Mouse (Mus musculus): ENCODE measurements at regions not wholly inside any gene's neighbourhood (a gene's known extent, or its start where the extent isn't known, plus 50 kb on each side); places are given as distances from the start of the nearest gene placed in this dataset.
A peak's percentile ranks its signal among the peaks of the same experiment; 100 is the strongest.

DNA sequence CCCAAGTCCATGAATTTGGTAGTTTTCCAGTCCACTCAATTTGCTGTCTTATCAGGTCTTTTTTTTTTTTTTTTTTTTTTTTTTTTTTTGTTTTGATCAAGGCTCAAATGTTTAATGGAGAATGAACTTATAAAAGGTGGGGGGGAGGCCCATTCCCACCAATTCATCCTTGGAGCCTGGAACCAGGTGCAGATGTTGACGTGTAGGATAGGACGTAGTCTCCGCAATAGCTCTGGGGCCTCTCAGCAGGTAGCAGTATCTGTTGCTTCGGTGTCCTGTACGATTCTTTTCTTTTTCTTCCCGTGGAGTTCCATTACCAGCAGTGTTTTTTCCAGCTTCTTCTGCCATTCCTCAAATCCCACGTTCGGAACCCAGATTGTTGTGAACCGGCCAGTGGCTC, 1296.3 kb upstream of the Ppp6c start:
- Histone ChIP-seq H3K27me3 (ENCODE audit: control insufficient read depth, insufficient read depth, low read length) (no peaks in the 10 kb centered on the region), H3K9ac (ENCODE audit: low read length) (no peak overlapping the region), H3K4me1 (replicated peaks; ENCODE audit: control insufficient read depth, insufficient read depth, low read length) (no peaks in the 10 kb centered on the region), H3K27ac (ENCODE audit: low read depth, low read length) (no peak overlapping the region), H3K4me2 (ENCODE audit: low read depth, low read length, severe bottlenecking) (no peak overlapping the region), H3K9me3 (ENCODE audit: control insufficient read depth, low read length) (no peaks in the 10 kb centered on the region), H3K36me3 (ENCODE audit: control insufficient read depth, insufficient read depth, low read length) (no peaks in the 10 kb centered on the region), H3K4me3 (ENCODE audit: low read depth, low read length) (no peak overlapping the region)
- 91% methylated on average over 9 of the region's 9 CpGs for WGBS
- DNase-seq (ENCODE audit: low spot score) (no peak), ATAC-seq (replicated peaks; ENCODE audit: low FRiP score) (no peak)

DNA sequence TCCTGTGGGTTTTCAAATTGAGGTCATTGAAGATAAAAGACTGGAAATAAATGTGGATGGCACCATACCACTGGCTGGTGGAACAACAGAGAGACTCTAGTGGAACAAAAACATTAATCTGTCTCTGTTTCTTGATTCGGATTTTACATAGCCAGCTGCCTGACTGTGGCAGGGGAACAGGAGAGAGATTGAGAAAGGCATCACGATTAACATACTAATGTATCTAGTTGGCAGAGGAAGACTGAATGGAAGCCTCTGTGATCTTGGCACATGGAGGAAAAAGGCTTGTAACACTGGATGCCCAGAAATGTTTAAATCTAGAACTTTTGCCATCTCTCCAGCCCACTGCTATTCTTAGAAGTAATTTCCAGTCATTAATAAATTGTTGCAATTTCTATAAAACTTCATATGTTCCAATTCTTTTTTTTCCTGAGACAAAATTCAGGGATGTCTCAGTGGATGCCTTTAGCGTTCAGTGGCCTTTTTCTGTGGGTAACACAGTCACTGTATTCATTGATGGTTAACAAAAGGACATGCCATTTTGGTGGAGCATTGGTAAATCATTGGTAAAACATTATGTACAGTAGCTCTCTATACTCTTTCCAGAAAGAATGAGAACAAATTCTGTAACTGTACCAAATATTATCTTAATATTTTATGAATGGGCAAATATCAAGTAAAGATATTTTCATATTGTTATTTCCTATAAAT, 1284.5 kb upstream of the Ppp6c start:
- Histone ChIP-seq H3K27ac (ENCODE audit: low read depth, low read length) (no peak overlapping the region), H3K27me3 (ENCODE audit: control insufficient read depth, insufficient read depth, low read length) (no peaks in the 10 kb centered on the region), H3K4me1 (replicated peaks; ENCODE audit: control insufficient read depth, insufficient read depth, low read length) (no peaks in the 10 kb centered on the region), H3K4me2 (ENCODE audit: low read depth, low read length, severe bottlenecking) (no peak overlapping the region), H3K9ac (ENCODE audit: low read length) (no peak overlapping the region), H3K9me3 (ENCODE audit: control insufficient read depth, low read length) (no peaks in the 10 kb centered on the region), H3K36me3 (ENCODE audit: control insufficient read depth, insufficient read depth, low read length) (no peaks in the 10 kb centered on the region), H3K4me3 (ENCODE audit: low read depth, low read length) (no peak overlapping the region)
- DNase-seq (ENCODE audit: low spot score), result no peak
- WGBS, result 73% methylated on average over 3 of the region's 3 CpGs
- no peak for ATAC-seq (replicated peaks; ENCODE audit: low FRiP score)

DNA sequence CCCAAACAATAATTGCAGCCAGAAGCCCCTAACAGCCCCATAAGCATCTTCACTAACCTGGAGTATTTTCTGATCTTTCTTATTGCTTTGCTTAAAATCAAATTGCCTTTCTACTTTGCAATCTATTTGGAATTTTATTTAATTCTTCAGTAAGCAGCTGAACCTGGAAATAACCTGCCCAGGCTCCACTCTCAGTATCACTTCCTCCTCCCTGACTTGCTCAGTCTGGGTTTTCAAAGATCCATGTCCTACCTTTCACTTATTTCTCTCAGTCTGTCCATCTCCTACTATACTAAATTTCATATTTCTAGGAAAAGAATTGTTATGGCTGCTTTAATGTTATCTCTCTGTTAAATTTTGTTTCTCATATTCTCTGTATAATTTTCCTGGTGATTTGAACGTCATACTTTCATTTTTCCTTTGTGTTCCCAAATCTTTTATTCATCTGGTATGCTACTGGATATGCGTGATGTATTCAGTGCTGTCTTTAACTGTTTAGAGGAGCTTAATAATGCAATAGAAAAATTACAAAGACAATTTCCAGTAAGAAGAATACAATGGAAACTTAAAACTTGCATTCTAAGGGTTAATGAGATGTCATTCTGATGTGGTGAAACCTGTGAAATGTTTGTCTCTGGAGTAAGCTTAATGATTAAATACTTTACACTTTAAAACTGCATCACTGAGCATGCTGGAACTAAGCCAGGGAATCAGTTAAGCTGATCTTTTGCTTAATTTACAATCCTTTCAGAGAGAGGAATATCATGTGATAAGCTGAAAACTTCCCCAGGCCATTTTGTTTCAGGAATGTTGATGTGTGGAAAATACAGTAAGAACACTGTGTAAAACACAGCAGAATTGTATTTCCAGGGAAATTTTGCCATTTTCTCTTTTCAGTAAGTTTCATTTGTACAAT, 1252.8 kb upstream of the Ppp6c start:
- Histone ChIP-seq H3K4me1 (replicated peaks; ENCODE audit: control insufficient read depth, insufficient read depth, low read length) (no peaks in the 10 kb centered on the region), H3K27me3 (ENCODE audit: control insufficient read depth, insufficient read depth, low read length) (no peaks in the 10 kb centered on the region), H3K4me3 (ENCODE audit: low read depth, low read length) (no peak overlapping the region), H3K27ac (ENCODE audit: low read depth, low read length) (no peak overlapping the region), H3K9me3 (ENCODE audit: control insufficient read depth, low read length) (no peaks in the 10 kb centered on the region), H3K9ac (ENCODE audit: low read length) (no peak overlapping the region), H3K4me2 (ENCODE audit: low read depth, low read length, severe bottlenecking) (no peak overlapping the region), H3K36me3 (ENCODE audit: control insufficient read depth, insufficient read depth, low read length) (no peaks in the 10 kb centered on the region)
- WGBS, result 57% methylated on average over 2 of the region's 2 CpGs
- no peak for DNase-seq (ENCODE audit: low spot score)
- ATAC-seq (replicated peaks; ENCODE audit: low FRiP score), result peak; percentile 59

DNA sequence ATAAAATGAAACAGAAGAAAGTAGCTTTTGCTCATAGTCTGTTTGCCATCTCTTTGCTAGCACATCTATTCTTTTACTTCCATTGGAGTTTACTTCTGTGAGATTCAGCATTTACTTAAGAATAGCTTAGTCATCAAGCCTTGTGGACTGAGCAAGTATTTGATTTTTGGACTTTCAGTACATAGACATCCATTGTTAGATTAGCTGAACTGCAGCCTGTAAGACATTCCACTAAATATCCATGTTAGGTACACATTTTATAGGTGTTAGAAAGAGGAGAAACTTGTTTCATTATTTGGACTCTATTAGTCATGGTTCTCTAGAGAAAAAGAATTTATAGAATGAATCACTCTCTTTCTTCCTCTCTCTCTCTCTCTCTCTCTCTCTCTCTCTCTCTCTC, 1251.2 kb upstream of the Ppp6c start:
- H3K4me3 ChIP-seq (ENCODE audit: low read depth, low read length), result no peak overlapping the region
- H3K4me2 ChIP-seq (ENCODE audit: low read depth, low read length, severe bottlenecking), result no peak overlapping the region
- H3K9me3 ChIP-seq (ENCODE audit: control insufficient read depth, low read length), result no peaks in the 10 kb centered on the region
- H3K27me3 ChIP-seq (ENCODE audit: control insufficient read depth, insufficient read depth, low read length), result no peaks in the 10 kb centered on the region
- no peak for DNase-seq (ENCODE audit: low spot score)
- ATAC-seq (replicated peaks; ENCODE audit: low FRiP score), result no peak
- H3K4me1 ChIP-seq (replicated peaks; ENCODE audit: control insufficient read depth, insufficient read depth, low read length), result no peaks in the 10 kb centered on the region
- no peaks in the 10 kb centered on the region for H3K36me3 ChIP-seq (ENCODE audit: control insufficient read depth, insufficient read depth, low read length)
- no peak overlapping the region for H3K9ac ChIP-seq (ENCODE audit: low read length)
- H3K27ac ChIP-seq (ENCODE audit: low read depth, low read length), result no peak overlapping the region

DNA sequence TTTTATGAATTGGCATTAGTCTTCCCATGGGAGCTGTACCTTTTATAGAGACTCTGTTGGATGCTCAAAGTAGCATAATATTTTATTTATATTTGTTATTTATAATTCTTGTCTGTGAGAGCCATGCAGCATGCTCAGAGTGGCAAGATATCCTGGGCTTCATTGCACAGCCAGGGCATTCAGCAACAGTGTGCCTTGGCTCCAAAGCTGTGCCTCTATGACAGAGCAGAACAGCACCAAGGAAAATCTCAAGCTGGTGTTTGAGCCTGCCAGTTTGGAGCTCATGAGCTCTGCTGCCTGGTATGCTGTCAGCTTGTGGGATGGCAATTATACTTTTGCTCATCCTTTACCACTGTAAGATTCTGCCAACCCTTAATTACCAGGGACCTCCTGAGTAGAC, 1230.1 kb upstream of the Ppp6c start:
- Histone ChIP-seq H3K36me3 (ENCODE audit: control insufficient read depth, insufficient read depth, low read length) (no peaks in the 10 kb centered on the region), H3K9me3 (ENCODE audit: control insufficient read depth, low read length) (no peaks in the 10 kb centered on the region), H3K9ac (ENCODE audit: low read length) (no peak overlapping the region), H3K4me2 (ENCODE audit: low read depth, low read length, severe bottlenecking) (no peak overlapping the region), H3K4me3 (ENCODE audit: low read depth, low read length) (no peak overlapping the region), H3K27me3 (ENCODE audit: control insufficient read depth, insufficient read depth, low read length) (no peaks in the 10 kb centered on the region), H3K27ac (ENCODE audit: low read depth, low read length) (no peak overlapping the region), H3K4me1 (replicated peaks; ENCODE audit: control insufficient read depth, insufficient read depth, low read length) (no peaks in the 10 kb centered on the region)
- DNase-seq (ENCODE audit: low spot score) (no peak), ATAC-seq (replicated peaks; ENCODE audit: low FRiP score) (no peak)

DNA sequence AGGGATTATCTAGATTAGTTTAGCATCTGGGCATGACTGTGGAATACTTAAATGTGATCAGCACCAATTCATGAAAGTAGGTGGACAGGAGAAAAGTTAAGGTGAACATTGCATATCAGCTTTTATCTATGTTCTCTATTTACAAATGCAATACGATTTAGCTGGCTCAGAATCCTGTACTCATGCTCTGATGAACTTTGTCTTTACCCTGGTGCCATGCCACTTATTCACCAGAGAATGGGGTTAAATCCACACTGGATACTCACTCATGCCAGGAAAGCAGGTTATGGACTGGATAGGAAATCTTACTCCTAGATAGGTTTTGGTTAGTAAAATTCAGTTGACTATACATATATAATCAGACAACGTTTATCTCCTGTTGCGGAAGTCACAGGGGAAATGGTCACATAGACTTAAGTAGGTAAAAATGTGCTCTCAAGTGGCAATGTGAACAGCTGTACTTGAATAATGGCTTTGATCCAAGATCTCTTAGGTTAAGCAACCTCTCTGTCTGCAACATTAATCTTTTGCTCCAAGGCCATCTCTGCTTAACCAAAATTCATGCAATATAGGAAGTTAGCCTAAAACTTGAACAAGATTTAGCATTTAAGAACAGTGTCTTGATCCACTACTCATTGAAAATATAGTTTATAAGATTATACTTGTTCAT, 1206.7 kb upstream of the Ppp6c start:
- Histone ChIP-seq H3K27me3 (ENCODE audit: control insufficient read depth, insufficient read depth, low read length) (no peaks in the 10 kb centered on the region), H3K9ac (ENCODE audit: low read length) (no peak overlapping the region), H3K4me1 (replicated peaks; ENCODE audit: control insufficient read depth, insufficient read depth, low read length) (no peaks in the 10 kb centered on the region), H3K4me3 (ENCODE audit: low read depth, low read length) (no peak overlapping the region), H3K9me3 (ENCODE audit: control insufficient read depth, low read length) (no peaks in the 10 kb centered on the region), H3K36me3 (ENCODE audit: control insufficient read depth, insufficient read depth, low read length) (no peaks in the 10 kb centered on the region), H3K27ac (ENCODE audit: low read depth, low read length) (no peak overlapping the region), H3K4me2 (ENCODE audit: low read depth, low read length, severe bottlenecking) (no peak overlapping the region)
- no peak for ATAC-seq (replicated peaks; ENCODE audit: low FRiP score)
- no peak for DNase-seq (ENCODE audit: low spot score)
- 89% methylated on average over 3 of the region's 3 CpGs for whole genome bisulfite sequencing

DNA sequence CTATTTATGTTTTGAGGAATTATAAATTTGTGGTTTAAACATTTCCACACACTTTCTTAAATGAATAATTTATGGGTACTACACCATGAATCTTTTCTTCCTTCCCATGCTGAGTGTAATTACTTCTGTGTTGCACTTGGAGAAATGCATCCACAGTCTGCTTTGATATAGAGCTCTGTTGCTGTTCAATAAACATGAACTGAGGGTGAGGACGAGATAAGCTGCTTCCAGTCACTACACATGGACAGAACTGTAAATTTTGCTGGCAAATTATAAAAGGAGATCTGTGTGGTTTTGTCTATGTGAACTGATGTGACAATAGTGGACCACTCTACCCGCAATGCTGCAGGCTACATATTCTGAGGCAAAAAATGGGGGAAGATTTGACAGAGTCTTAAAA, 1205.1 kb upstream of the Ppp6c start:
- Histone ChIP-seq H3K27me3 (ENCODE audit: control insufficient read depth, insufficient read depth, low read length) (no peaks in the 10 kb centered on the region), H3K27ac (ENCODE audit: low read depth, low read length) (no peak overlapping the region), H3K9ac (ENCODE audit: low read length) (no peak overlapping the region), H3K4me3 (ENCODE audit: low read depth, low read length) (no peak overlapping the region), H3K4me1 (replicated peaks; ENCODE audit: control insufficient read depth, insufficient read depth, low read length) (no peaks in the 10 kb centered on the region), H3K9me3 (ENCODE audit: control insufficient read depth, low read length) (no peaks in the 10 kb centered on the region), H3K36me3 (ENCODE audit: control insufficient read depth, insufficient read depth, low read length) (no peaks in the 10 kb centered on the region), H3K4me2 (ENCODE audit: low read depth, low read length, severe bottlenecking) (no peak overlapping the region)
- WGBS, result 74% methylated on average over 2 of the region's 2 CpGs
- ATAC-seq (replicated peaks; ENCODE audit: low FRiP score), result no peak
- DNase-seq (ENCODE audit: low spot score), result no peak

DNA sequence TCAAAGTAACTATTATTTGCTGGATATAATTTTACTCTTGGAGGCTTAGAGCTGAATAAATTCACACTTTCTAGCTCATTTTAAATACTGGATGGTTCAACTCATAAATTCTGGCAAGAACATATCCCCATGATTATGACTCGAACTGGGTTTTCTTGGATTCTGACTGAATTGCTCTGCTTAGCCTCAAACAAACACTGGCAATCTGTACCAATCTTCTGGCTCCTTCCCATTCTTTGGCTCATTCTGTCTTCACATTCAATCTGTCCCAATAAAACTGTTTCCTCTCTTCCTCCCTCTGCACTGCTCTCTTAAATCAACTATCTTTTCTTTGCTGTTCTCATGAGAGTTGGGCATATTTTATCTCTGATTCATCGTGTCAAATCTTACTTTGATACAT, 1176.2 kb upstream of the Ppp6c start:
- no peaks in the 10 kb centered on the region for H3K36me3 ChIP-seq (ENCODE audit: control insufficient read depth, insufficient read depth, low read length)
- H3K9ac ChIP-seq (ENCODE audit: low read length), result no peak overlapping the region
- no peaks in the 10 kb centered on the region for H3K27me3 ChIP-seq (ENCODE audit: control insufficient read depth, insufficient read depth, low read length)
- no peak overlapping the region for H3K4me3 ChIP-seq (ENCODE audit: low read depth, low read length)
- 88% methylated on average over 2 of the region's 2 CpGs for WGBS
- DNase-seq (ENCODE audit: low spot score), result no peak
- no peaks in the 10 kb centered on the region for H3K4me1 ChIP-seq (replicated peaks; ENCODE audit: control insufficient read depth, insufficient read depth, low read length)
- no peak overlapping the region for H3K4me2 ChIP-seq (ENCODE audit: low read depth, low read length, severe bottlenecking)
- H3K27ac ChIP-seq (ENCODE audit: low read depth, low read length), result no peak overlapping the region
- no peak for ATAC-seq (replicated peaks; ENCODE audit: low FRiP score)
- H3K9me3 ChIP-seq (ENCODE audit: control insufficient read depth, low read length), result no peaks in the 10 kb centered on the region
